Mouse (Mus musculus) forebrain, embryonic 14.5 days (tissue): Measurements from ENCODE around the gene Pold3. TPM values are rescaled to one million over a fixed set of nuclear protein-coding genes. Genes with fewer than 3 reads are reported as not detected.

ENCODE experiments used
- polyA plus RNA-seq: library from polyadenylated mRNA; unstranded; fragments of >200 nt; fragmentation: Nextera tagmentation; extraction: Ambion mirVana; gene quantifications from 2 replicates; pipeline ENCODE4 v1.2.1, GENCODE M21; 2014

The Pold3 gene
- polyA plus RNA-seq, 1 experiment from 2014 or later = 54.1 TPM

Other genes with a start within 250 kb of the Pold3 start
- 3.6 and 4.9 TPM in 2 replicates for gene Rnf169, start 141.1 kb downstream of the Pold3 start, polyA plus RNA-seq
- gene Chrdl2, start 115.4 kb downstream of the Pold3 start, polyA plus RNA-seq = not detected in 2 replicates
- gene Lipt2, start 37.7 kb upstream of the Pold3 start, polyA plus RNA-seq = 19.6 and 24.0 TPM in 2 replicates
- gene Kcne3, start 54.9 kb upstream of the Pold3 start, polyA plus RNA-seq = 0.58 and 0.91 TPM in 2 replicates
- gene Pgm2l1, start 105.8 kb upstream of the Pold3 start, polyA plus RNA-seq = 9.2 and 13.2 TPM in 2 replicates
- 1.5 and 2.8 TPM in 2 replicates for gene P4ha3, start 164.0 kb upstream of the Pold3 start, polyA plus RNA-seq